Mouse (Mus musculus) MN1 (cell line): ENCODE data around the gene Plekhh2.

Experiments used
- DNase-seq: peaks from one replicate; pipeline ENCODE4 v3.0.0-alpha.2; 2016; ENCODE audit warnings: low spot score

Gene Plekhh2

GRCm38 (mm10) chr17:84608606-84609005 lies 96.9 kb downstream of the Plekhh2 start:
- no peak for DNase-seq

- DNase-seq, result peak; percentile 35
Observed at GRCm38 (mm10) chr17:84611500-84611899, 99.8 kb downstream of the Plekhh2 start.

GRCm38 (mm10) chr17:84611971-84612370 lies 100.3 kb downstream of the Plekhh2 start:
- peak; percentile 72 for DNase-seq

- no peak for DNase-seq
Observed at GRCm38 (mm10) chr17:84615811-84616210, 104.1 kb downstream of the Plekhh2 start.

- DNase-seq, result no peak
Observed at GRCm38 (mm10) chr17:84616526-84617074, 104.9 kb downstream of the Plekhh2 start.

- DNase-seq, result no peak
Observed at GRCm38 (mm10) chr17:84617953-84618352, 106.3 kb downstream of the Plekhh2 start.

GRCm38 (mm10) chr17:84619112-84619511 lies 107.4 kb downstream of the Plekhh2 start:
- DNase-seq, result no peak

- DNase-seq, result no peak
Observed at GRCm38 (mm10) chr17:84620076-84620475, 108.4 kb downstream of the Plekhh2 start.

- no peak for DNase-seq
Observed at GRCm38 (mm10) chr17:84620610-84621009, 108.9 kb downstream of the Plekhh2 start.

- no peak for DNase-seq
Observed at GRCm38 (mm10) chr17:84621209-84621608, 109.5 kb downstream of the Plekhh2 start.

- no peak for DNase-seq
Observed at GRCm38 (mm10) chr17:84622028-84622427, 110.3 kb downstream of the Plekhh2 start.

- no peak for DNase-seq
Observed at GRCm38 (mm10) chr17:84622873-84623272, 111.2 kb downstream of the Plekhh2 start.

- DNase-seq, result peak; percentile 99
Observed at GRCm38 (mm10) chr17:84626276-84626856, 114.7 kb downstream of the Plekhh2 start, which contains the start of gene Dync2li1. Gene Dync2li1, plus strand, starts transcription at chr17:84626496.

GRCm38 (mm10) chr17:84626857-84627305 lies 115.2 kb downstream of the Plekhh2 start:
- peak; percentile 79 for DNase-seq

- DNase-seq, result no peak
Observed at GRCm38 (mm10) chr17:84627721-84628120, 116.0 kb downstream of the Plekhh2 start.

GRCm38 (mm10) chr17:84628611-84629010 lies 116.9 kb downstream of the Plekhh2 start:
- DNase-seq, result no peak

GRCm38 (mm10) chr17:84631836-84632235 lies 120.1 kb downstream of the Plekhh2 start:
- DNase-seq, result no peak

GRCm38 (mm10) chr17:84633443-84633842 lies 121.7 kb downstream of the Plekhh2 start:
- DNase-seq, result no peak

- no peak for DNase-seq
Observed at GRCm38 (mm10) chr17:84636328-84636727, 124.6 kb downstream of the Plekhh2 start.

GRCm38 (mm10) chr17:84637971-84638370 lies 126.3 kb downstream of the Plekhh2 start:
- DNase-seq, result no peak

GRCm38 (mm10) chr17:84639796-84640378 lies 128.2 kb downstream of the Plekhh2 start:
- DNase-seq, result no peak

GRCm38 (mm10) chr17:84641893-84642292 lies 130.2 kb downstream of the Plekhh2 start:
- no peak for DNase-seq

- no peak for DNase-seq
Observed at GRCm38 (mm10) chr17:84642324-84642723, 130.6 kb downstream of the Plekhh2 start.
